Mouse (Mus musculus) forebrain, embryonic 11.5 days (tissue): ENCODE results near the gene Ets1. TPM values are rescaled to one million over a fixed set of nuclear protein-coding genes. Genes with fewer than 3 reads are reported as not detected.

Experiments used
- ATAC-seq: fragments of 200-750 bp; cut with Nextera tagmentation; replicated peaks from 2 replicates; pipeline ENCODE4 v1.8.0; 2017; ENCODE audit warnings: moderate TSS enrichment; ENCODE audit not compliant: low FRiP score
- DNase-seq: peaks from one replicate; pipeline ENCODE4 v3.0.0-alpha.2; 2017; ENCODE audit warnings: low spot score
- H3K27ac ChIP-seq: fragments of 300-500 bp; sonication (generic); 2 replicates; pipeline ENCODE4 v1.5.1; 2014; ENCODE audit warnings: low read depth, low read length
- H3K27me3 ChIP-seq: fragments of 300-500 bp; sonication (generic); 2 replicates; pipeline ENCODE4 v1.6.1; 2014; ENCODE audit warnings: mild to moderate bottlenecking, low read length, mixed read lengths; ENCODE audit not compliant: control insufficient read depth, insufficient read depth
- H3K36me3 ChIP-seq: fragments of 300-500 bp; sonication (generic); 2 replicates; pipeline ENCODE4 v1.6.1; 2014; ENCODE audit warnings: mild to moderate bottlenecking, low read length, moderate library complexity, mixed read lengths; ENCODE audit not compliant: control insufficient read depth, insufficient read depth
- H3K4me1 ChIP-seq: fragments of 300-500 bp; sonication (generic); replicated peaks from 2 replicates; pipeline ENCODE4 v1.6.1; 2014; ENCODE audit warnings: low read length, mixed read lengths; ENCODE audit not compliant: control insufficient read depth, insufficient read depth
- H3K4me2 ChIP-seq: fragments of 300-500 bp; sonication (generic); 2 replicates; pipeline ENCODE4 v1.6.1; 2014; ENCODE audit warnings: low read depth, mild to moderate bottlenecking, low read length, moderate library complexity, mixed read lengths; ENCODE audit not compliant: severe bottlenecking
- H3K4me3 ChIP-seq: fragments of 300-500 bp; sonication (generic); 2 replicates; pipeline ENCODE4 v1.5.1; 2014; ENCODE audit warnings: low read depth, low read length
- H3K9ac ChIP-seq: fragments of 300-500 bp; sonication (generic); 2 replicates; pipeline ENCODE4 v1.6.1; 2014; ENCODE audit warnings: low read length
- H3K9me3 ChIP-seq: fragments of 300-500 bp; sonication (generic); 2 replicates; pipeline ENCODE4 v1.6.1; 2016; ENCODE audit warnings: low read length, mixed read lengths; ENCODE audit not compliant: control insufficient read depth
- WGBS: fragments of 180-500 bp; shearing (Covaris S2); extraction: QIAGEN DNeasy Blood & Tissue Kit; methylation state at CpG from one replicate; pipeline ENCODE4 v1.1.7; 2014; 5-methylcytosine and 5-hydroxymethylcytosine counted together
- polyA plus RNA-seq: library from polyadenylated mRNA; unstranded; fragments of >200 nt; fragmentation: Nextera tagmentation; extraction: Ambion mirVana; gene quantifications from 2 replicates; pipeline ENCODE4 v1.2.1, GENCODE M21; 2014

Gene Ets1
- polyA plus RNA-seq, 1 experiment from 2014 or later = 22.6 TPM

- 54% methylated on average over 7 of the region's 7 CpGs for WGBS
- H3K4me2 ChIP-seq = no peak overlapping the region
- H3K9me3 ChIP-seq = no peaks in the 10 kb centered on the region
- H3K36me3 ChIP-seq = no peaks in the 10 kb centered on the region
- no peaks in the 10 kb centered on the region for H3K27me3 ChIP-seq
- H3K27ac ChIP-seq = no peak overlapping the region
- no peak overlapping the region for H3K9ac ChIP-seq
- DNase-seq = no peak
- 0 out of 2 replicates have a peak, but pooled peaks cover 3% of the 10 kb centered on the region for H3K4me1 ChIP-seq
- ATAC-seq = no peak
- H3K4me3 ChIP-seq = no peak overlapping the region
Measured at GRCm38 (mm10) chr9:32728306-32728705, 92.3 kb downstream of the Ets1 start.

- no peak for ATAC-seq
- Histone ChIP-seq H3K4me2 (no peak overlapping the region), H3K36me3 (no peaks in the 10 kb centered on the region), H3K27ac (no peak overlapping the region), H3K4me3 (no peak overlapping the region), H3K9me3 (no peaks in the 10 kb centered on the region), H3K9ac (no peak overlapping the region), H3K27me3 (no peaks in the 10 kb centered on the region), H3K4me1 (0 out of 2 replicates have a peak, but pooled peaks cover 3% of the 10 kb centered on the region)
- no peak for DNase-seq
- WGBS = 57% methylated on average over 4 of the region's 4 CpGs
Measured at GRCm38 (mm10) chr9:32728806-32729205, 92.8 kb downstream of the Ets1 start.

GRCm38 (mm10) chr9:32729207-32729606, 93.2 kb downstream of the Ets1 start:
- no peak for DNase-seq

GRCm38 (mm10) chr9:32730001-32730655, 94.1 kb downstream of the Ets1 start:
- Histone ChIP-seq H3K4me3 (no peak overlapping the region), H3K4me2 (no peak overlapping the region), H3K9ac (no peak overlapping the region), H3K27ac (no peak overlapping the region), H3K36me3 (no peaks in the 10 kb centered on the region), H3K27me3 (no peaks in the 10 kb centered on the region), H3K9me3 (no peaks in the 10 kb centered on the region), H3K4me1 (0 out of 2 replicates have a peak, but pooled peaks cover 3% of the 10 kb centered on the region)
- DNase-seq (no peak), ATAC-seq (no peak)
- 91% methylated on average over 9 of the region's 9 CpGs for WGBS

More at GRCm38 (mm10) chr9:32729207-32729606, 93.2 kb downstream of the Ets1 start:
- no peak overlapping the region for H3K4me3 ChIP-seq
- no peaks in the 10 kb centered on the region for H3K36me3 ChIP-seq
- no peaks in the 10 kb centered on the region for H3K27me3 ChIP-seq
- no peak overlapping the region for H3K9ac ChIP-seq
- ATAC-seq = no peak
- no peak overlapping the region for H3K4me2 ChIP-seq
- H3K4me1 ChIP-seq = 0 out of 2 replicates have a peak, but pooled peaks cover 3% of the 10 kb centered on the region
- H3K27ac ChIP-seq = no peak overlapping the region
- 87% methylated on average over 4 of the region's 4 CpGs for WGBS
- H3K9me3 ChIP-seq = no peaks in the 10 kb centered on the region

- WGBS = 88% methylated on average over 13 of the region's 13 CpGs
- DNase-seq = no peak
Measured at GRCm38 (mm10) chr9:32730656-32731590, 94.9 kb downstream of the Ets1 start.

GRCm38 (mm10) chr9:32731787-32732186, 95.8 kb downstream of the Ets1 start:
- Histone ChIP-seq H3K27me3 (no peaks in the 10 kb centered on the region), H3K4me2 (no peak overlapping the region), H3K9ac (no peak overlapping the region), H3K4me1 (0 out of 2 replicates have a peak, but pooled peaks cover 3% of the 10 kb centered on the region), H3K27ac (no peak overlapping the region), H3K4me3 (no peak overlapping the region), H3K9me3 (no peaks in the 10 kb centered on the region), H3K36me3 (no peaks in the 10 kb centered on the region)
- 65% methylated on average over 9 of the region's 9 CpGs for WGBS
- no peak for ATAC-seq
- no peak for DNase-seq

More at GRCm38 (mm10) chr9:32730656-32731590, 94.9 kb downstream of the Ets1 start:
- H3K4me1 ChIP-seq = 0 out of 2 replicates have a peak, but pooled peaks cover 3% of the 10 kb centered on the region
- no peak for ATAC-seq
- no peaks in the 10 kb centered on the region for H3K36me3 ChIP-seq
- H3K27me3 ChIP-seq = no peaks in the 10 kb centered on the region
- no peak overlapping the region for H3K4me2 ChIP-seq
- H3K9ac ChIP-seq = no peak overlapping the region
- no peak overlapping the region for H3K4me3 ChIP-seq
- no peaks in the 10 kb centered on the region for H3K9me3 ChIP-seq
- no peak overlapping the region for H3K27ac ChIP-seq

GRCm38 (mm10) chr9:32735071-32735470, 99.0 kb downstream of the Ets1 start:
- WGBS = 95% methylated on average over 7 of the region's 7 CpGs
- ATAC-seq = no peak
- no peaks in the 10 kb centered on the region for H3K36me3 ChIP-seq
- no peak overlapping the region for H3K27ac ChIP-seq
- DNase-seq = no peak
- H3K4me3 ChIP-seq = no peak overlapping the region
- no peaks in the 10 kb centered on the region for H3K27me3 ChIP-seq
- H3K9me3 ChIP-seq = no peaks in the 10 kb centered on the region
- H3K9ac ChIP-seq = no peak overlapping the region
- no peaks in the 10 kb centered on the region for H3K4me1 ChIP-seq
- H3K4me2 ChIP-seq = no peak overlapping the region

GRCm38 (mm10) chr9:32736051-32736450, 100.0 kb downstream of the Ets1 start:
- H3K9me3 ChIP-seq = no peaks in the 10 kb centered on the region
- H3K4me1 ChIP-seq = no peaks in the 10 kb centered on the region
- DNase-seq (no peak), ATAC-seq (no peak)
- no peak overlapping the region for H3K9ac ChIP-seq
- H3K27me3 ChIP-seq = no peaks in the 10 kb centered on the region
- H3K36me3 ChIP-seq = no peaks in the 10 kb centered on the region
- 85% methylated on average over 9 of the region's 9 CpGs for WGBS
- H3K4me3 ChIP-seq = no peak overlapping the region
- no peak overlapping the region for H3K27ac ChIP-seq
- H3K4me2 ChIP-seq = no peak overlapping the region
